Mouse (Mus musculus) brown adipose tissue, adult 24 weeks (tissue): ENCODE data around the gene Il17c. TPM values are rescaled to one million over a fixed set of nuclear protein-coding genes. Genes with fewer than 3 reads are reported as not detected.

Experiments
- H3K27ac ChIP-seq: fragments of 200-500 bp; replicated peaks from 2 replicates; pipeline ENCODE4 v1.5.1; 2012; ENCODE audit warnings: low read depth, mild to moderate bottlenecking, low read length
- H3K4me1 ChIP-seq: fragments of 200-500 bp; 2 replicates; pipeline ENCODE4 v1.6.1; 2012; ENCODE audit warnings: low read length, mixed read lengths; ENCODE audit not compliant: control insufficient read depth, insufficient read depth, insufficient read length
- H3K4me3 ChIP-seq: fragments of 200-500 bp; 2 replicates; pipeline ENCODE4 v1.5.1; 2012; ENCODE audit warnings: low read depth, mild to moderate bottlenecking, low read length, moderate library complexity; ENCODE audit not compliant: insufficient read depth
- polyA plus RNA-seq: library from polyadenylated mRNA; stranded (reverse); fragments of >200 nt; gene quantifications from 2 replicates; pipeline ENCODE4 v1.2.4, GENCODE M21; 2012; ENCODE audit not compliant: missing spikeins, insufficient read depth, insufficient read length

Gene Il17c
- polyA plus RNA-seq, 1 experiment = not detected

- Histone ChIP-seq H3K4me1 (no peaks in the 10 kb centered on the region), H3K4me3 (no peak overlapping the region), H3K27ac (no peak overlapping the region)
Observed at GRCm38 (mm10) chr8:122419881-122420555, 1.8 kb upstream of the Il17c start.

- Histone ChIP-seq H3K4me3 (no peak overlapping the region), H3K4me1 (no peaks in the 10 kb centered on the region), H3K27ac (no peak overlapping the region)
Observed at GRCm38 (mm10) chr8:122423217-122423616, 1.4 kb downstream of the Il17c start.

- H3K4me3 ChIP-seq = no peak overlapping the region
- no peaks in the 10 kb centered on the region for H3K4me1 ChIP-seq
- no peak overlapping the region for H3K27ac ChIP-seq
Observed at GRCm38 (mm10) chr8:122423659-122424058, 1.8 kb downstream of the Il17c start.

DNA sequence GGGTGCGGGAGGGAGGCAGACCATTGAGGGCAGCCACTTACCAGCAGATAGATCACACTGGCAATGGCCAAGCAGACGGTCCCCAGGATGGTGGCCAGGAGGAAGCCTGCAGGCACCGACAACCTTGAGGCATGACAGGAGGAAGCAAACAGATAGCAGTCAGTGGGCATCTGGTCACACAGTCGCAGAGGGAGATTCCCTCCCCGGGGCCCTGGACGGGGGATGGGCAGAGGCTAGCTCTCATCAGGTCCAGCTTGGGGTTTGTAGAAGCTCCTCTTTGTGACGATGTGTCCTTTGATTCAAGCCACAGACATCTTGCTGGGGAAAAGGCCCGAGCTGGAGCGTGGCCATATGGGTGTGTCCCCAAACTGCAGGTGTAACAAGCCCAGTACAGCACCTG lies 4.3 kb downstream of the Il17c start:
- Histone ChIP-seq H3K4me1 (peaks cover under 1% of the 10 kb centered on the region; the same call in 1 of the 2 replicates), H3K27ac (no peak overlapping the region), H3K4me3 (no peak overlapping the region)

DNA sequence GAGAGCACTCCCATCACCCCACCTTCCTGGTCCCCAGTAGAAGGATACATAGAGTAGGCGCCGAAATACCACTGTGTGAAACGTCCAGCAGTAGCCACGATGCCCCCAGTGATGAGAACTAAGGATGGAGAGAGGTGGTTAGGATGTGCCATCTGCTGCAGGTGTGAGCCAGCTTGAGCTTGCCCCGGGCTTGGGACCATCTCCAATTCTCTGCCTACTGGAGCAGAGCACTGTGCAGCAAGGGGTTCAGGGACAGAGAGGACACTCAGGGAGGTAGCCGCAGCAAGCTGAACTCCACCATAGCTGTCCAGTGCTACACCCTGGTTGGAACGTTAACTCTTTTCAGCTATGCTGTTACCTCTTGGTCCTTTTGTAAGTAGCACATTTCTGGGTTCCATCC lies 5.8 kb downstream of the Il17c start:
- Histone ChIP-seq H3K4me3 (no peak overlapping the region), H3K4me1 (peaks cover 3% of the 10 kb centered on the region; the same call in 1 of the 2 replicates), H3K27ac (no peak overlapping the region)

DNA sequence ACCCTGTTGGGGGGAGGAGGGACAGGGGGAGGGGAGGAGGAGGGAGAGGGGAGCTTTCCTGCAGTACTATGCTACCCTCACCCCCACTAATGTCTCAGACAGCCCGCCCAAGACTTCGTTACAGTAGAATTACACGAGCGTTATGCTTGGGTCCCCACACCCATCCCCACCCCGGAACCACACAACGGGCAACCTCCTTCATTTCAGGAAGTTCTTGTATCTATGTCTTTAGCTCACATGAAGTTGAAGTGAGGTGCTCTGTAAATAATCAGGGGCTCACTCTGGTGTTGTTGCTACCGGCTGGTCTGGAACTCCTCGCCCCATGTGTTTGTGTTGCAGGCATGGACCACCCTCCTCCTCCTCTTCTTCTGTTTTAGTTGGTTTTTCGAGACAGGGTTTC lies 6.3 kb downstream of the Il17c start:
- Histone ChIP-seq H3K4me1 (peaks cover 5% of the 10 kb centered on the region), H3K27ac (no peak overlapping the region), H3K4me3 (no peak overlapping the region)

- peaks cover 7% of the 10 kb centered on the region for H3K4me1 ChIP-seq
- H3K4me3 ChIP-seq = no peak overlapping the region
- peak overlapping the region; percentile 77 for H3K27ac ChIP-seq
Observed at GRCm38 (mm10) chr8:122430058-122430636, 8.3 kb downstream of the Il17c start.

- H3K4me3 ChIP-seq = no peak overlapping the region
- H3K27ac ChIP-seq = peak overlapping the region; percentile 34
- peaks cover 7% of the 10 kb centered on the region for H3K4me1 ChIP-seq
Observed at GRCm38 (mm10) chr8:122430646-122431045, 8.8 kb downstream of the Il17c start.

DNA sequence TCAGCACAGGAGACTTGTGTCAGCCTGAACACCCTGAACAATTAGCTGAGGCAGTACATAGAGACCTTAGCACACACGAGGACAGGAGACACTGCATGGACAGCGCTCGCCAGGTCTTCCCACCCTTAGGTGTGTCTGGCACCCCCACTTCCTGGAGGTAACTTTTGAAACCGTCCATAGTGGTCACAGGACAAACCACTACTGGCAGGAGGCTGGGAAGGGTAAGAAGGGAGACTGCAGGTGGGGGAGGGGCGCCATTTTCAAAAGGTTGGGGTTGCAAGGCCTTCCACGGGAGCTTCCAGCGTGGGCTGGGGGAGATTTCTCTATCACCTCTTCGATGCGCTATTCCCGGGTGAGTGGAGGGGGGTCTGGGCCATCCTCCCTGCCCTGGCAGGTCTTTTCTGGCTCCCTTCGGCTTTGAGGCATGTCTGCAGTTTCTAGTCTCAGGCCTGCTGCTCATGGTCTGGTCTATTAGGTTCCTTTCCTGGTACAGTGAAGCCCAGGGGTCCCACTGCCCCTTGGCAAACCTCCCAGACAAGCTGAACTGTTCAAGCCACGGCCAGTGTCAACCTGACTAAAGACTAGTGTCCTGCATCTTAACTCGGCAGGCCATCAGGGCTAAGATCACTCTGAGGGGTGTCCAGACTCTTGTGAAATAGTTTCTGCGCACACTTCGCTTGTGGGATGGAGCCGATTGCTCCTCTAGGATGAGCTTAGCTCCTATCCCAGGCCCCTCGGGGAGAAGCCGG lies 10.0 kb downstream of the Il17c start:
- Histone ChIP-seq H3K27ac (peak overlapping the region; percentile 74), H3K4me3 (peak overlapping the region; percentile 78), H3K4me1 (peaks cover 7% of the 10 kb centered on the region)

GRCm38 (mm10) chr8:122432443-122433268 lies 10.8 kb downstream of the Il17c start, which contains the start of gene Cyba:
Gene Cyba (minus strand): TSS chr8:122432930.
- Histone ChIP-seq H3K27ac (peak within 1 kb of the TSS; percentile 74), H3K4me3 (peak within 1 kb of the TSS; percentile 78), H3K4me1 (peaks cover 7% of the 10 kb centered on the region)

DNA sequence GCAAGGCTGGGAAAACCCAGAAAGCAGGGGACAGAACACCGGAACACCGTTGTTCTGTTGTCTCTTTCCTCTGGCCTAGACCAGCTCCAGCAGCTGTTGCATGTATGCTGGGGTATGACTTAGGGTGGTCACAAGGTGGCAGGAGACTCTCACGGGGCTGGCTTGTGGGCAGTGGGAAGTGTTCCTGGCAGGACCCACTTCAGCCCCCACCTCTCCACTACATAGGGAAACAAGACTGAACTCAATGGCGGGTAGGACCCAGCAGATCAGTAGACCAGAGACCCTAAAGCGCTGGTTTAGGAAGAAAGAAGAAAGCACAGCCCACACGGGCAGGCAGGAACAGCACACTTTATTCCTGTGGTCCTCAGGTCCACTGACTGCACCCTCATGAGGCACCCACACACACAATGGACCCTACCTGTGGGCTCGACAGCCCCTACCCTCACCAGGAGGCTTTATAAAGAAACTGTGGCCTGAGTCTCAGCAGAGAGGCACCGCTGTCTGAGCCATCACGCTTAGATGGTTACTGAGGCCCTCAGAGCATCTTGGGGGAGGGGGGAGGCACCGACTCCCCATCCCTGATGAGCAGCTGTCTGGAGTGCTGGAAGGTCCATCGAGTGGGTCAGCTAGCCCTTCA lies 11.6 kb downstream of the Il17c start:
- H3K4me3 ChIP-seq = peak overlapping the region; percentile 78
- H3K27ac ChIP-seq = peak overlapping the region; percentile 74

GRCm38 (mm10) chr8:122435375-122435774 lies 13.6 kb downstream of the Il17c start:
- peaks cover 7% of the 10 kb centered on the region for H3K4me1 ChIP-seq
- no peak overlapping the region for H3K4me3 ChIP-seq
- no peak overlapping the region for H3K27ac ChIP-seq

More for the DNA sequence above, 11.6 kb downstream of the Il17c start:
- peaks cover 7% of the 10 kb centered on the region for H3K4me1 ChIP-seq

GRCm38 (mm10) chr8:122436146-122436545 lies 14.3 kb downstream of the Il17c start:
- H3K4me1 ChIP-seq = peaks cover 6% of the 10 kb centered on the region
- H3K4me3 ChIP-seq = no peak overlapping the region
- H3K27ac ChIP-seq = no peak overlapping the region

GRCm38 (mm10) chr8:122436586-122437125 lies 14.8 kb downstream of the Il17c start:
- Histone ChIP-seq H3K4me1 (peaks cover 4% of the 10 kb centered on the region; the same call in 1 of the 2 replicates), H3K4me3 (no peak overlapping the region), H3K27ac (no peak overlapping the region)
